Mouse (Mus musculus) midbrain, embryonic 13.5 days (tissue): ENCODE measurements around the gene Tex29. TPM values are rescaled to one million over a fixed set of nuclear protein-coding genes. Genes with fewer than 3 reads are reported as not detected.

Source experiments
- ATAC-seq: fragments of 200-750 bp; cut with Nextera tagmentation; 2 replicates; pipeline ENCODE4 v1.8.0; 2017; ENCODE audit warnings: mild to moderate bottlenecking, moderate TSS enrichment, moderate library complexity
- H3K27ac ChIP-seq: fragments of 300-500 bp; sonication (generic); 2 replicates; pipeline ENCODE4 v1.5.1; 2015; ENCODE audit warnings: inconsistent platforms, mild to moderate bottlenecking, moderate library complexity
- H3K27me3 ChIP-seq: fragments of 300-500 bp; sonication (generic); 2 replicates; pipeline ENCODE4 v1.6.1; 2015; ENCODE audit warnings: mild to moderate bottlenecking, inconsistent platforms
- H3K36me3 ChIP-seq: fragments of 300-500 bp; sonication (generic); 2 replicates; pipeline ENCODE4 v1.6.1; 2015; ENCODE audit warnings: mild to moderate bottlenecking, inconsistent platforms
- H3K4me1 ChIP-seq: fragments of 300-500 bp; sonication (generic); replicated peaks from 2 replicates; pipeline ENCODE4 v1.6.1; 2015; ENCODE audit warnings: inconsistent platforms
- H3K4me2 ChIP-seq: fragments of 300-500 bp; sonication (generic); replicated peaks from 2 replicates; pipeline ENCODE4 v1.6.1; 2015; ENCODE audit warnings: moderate library complexity, mild to moderate bottlenecking, inconsistent platforms
- H3K4me3 ChIP-seq: fragments of 300-500 bp; sonication (generic); replicated peaks from 2 replicates; pipeline ENCODE4 v1.5.1; 2015; ENCODE audit warnings: mild to moderate bottlenecking, inconsistent platforms
- H3K9ac ChIP-seq: fragments of 300-500 bp; sonication (generic); replicated peaks from 2 replicates; pipeline ENCODE4 v1.6.1; 2015; ENCODE audit warnings: mild to moderate bottlenecking, inconsistent platforms
- H3K9me3 ChIP-seq: fragments of 300-500 bp; sonication (generic); 2 replicates; pipeline ENCODE4 v1.6.1; 2016; ENCODE audit warnings: mild to moderate bottlenecking, inconsistent platforms
- WGBS: fragments of 180-500 bp; shearing (Covaris S2); methylation state at CpG from one replicate; pipeline ENCODE4 v1.1.7; 2015; 5-methylcytosine and 5-hydroxymethylcytosine counted together
- polyA plus RNA-seq: library from polyadenylated mRNA; unstranded; fragments of >200 nt; fragmentation: Nextera tagmentation; extraction: Ambion mirVana; gene quantifications from 2 replicates; pipeline ENCODE4 v1.2.1, GENCODE M21; 2015

Tex29 gene
- 0.34 and 0.40 TPM in 2 replicates for polyA plus RNA-seq

- no peak within 1 kb of the TSS for H3K4me2 ChIP-seq
- H3K4me1 ChIP-seq = peaks cover 32% of the 10 kb centered on the region
- no peak within 1 kb of the TSS for H3K27ac ChIP-seq
- no peaks in the 10 kb centered on the region for H3K9me3 ChIP-seq
- 87% methylated on average over 5 of the region's 5 CpGs for WGBS
- H3K4me3 ChIP-seq = no peak within 1 kb of the TSS
- peaks cover 16% of the 10 kb centered on the region for H3K36me3 ChIP-seq
- no peak within 1 kb of the TSS for H3K9ac ChIP-seq
- ATAC-seq = no peak
- H3K27me3 ChIP-seq = no peaks in the 10 kb centered on the region
These were observed at the start of gene Tex29 for GRCm38 (mm10) chr8:11840174-11840573. Tex29 (plus strand) TSS chr8:11840474.

- Histone ChIP-seq H3K4me1 (peaks cover 14% of the 10 kb centered on the region; the same call in 1 of the 2 replicates), H3K27me3 (no peaks in the 10 kb centered on the region), H3K4me3 (no peak overlapping the region), H3K9me3 (no peaks in the 10 kb centered on the region), H3K27ac (no peak overlapping the region), H3K4me2 (no peak overlapping the region), H3K9ac (no peak overlapping the region), H3K36me3 (peaks cover 57% of the 10 kb centered on the region)
- no peak for ATAC-seq
These were observed 45.3 kb upstream of the Tex29 start for GRCm38 (mm10) chr8:11794956-11795355.

DNA sequence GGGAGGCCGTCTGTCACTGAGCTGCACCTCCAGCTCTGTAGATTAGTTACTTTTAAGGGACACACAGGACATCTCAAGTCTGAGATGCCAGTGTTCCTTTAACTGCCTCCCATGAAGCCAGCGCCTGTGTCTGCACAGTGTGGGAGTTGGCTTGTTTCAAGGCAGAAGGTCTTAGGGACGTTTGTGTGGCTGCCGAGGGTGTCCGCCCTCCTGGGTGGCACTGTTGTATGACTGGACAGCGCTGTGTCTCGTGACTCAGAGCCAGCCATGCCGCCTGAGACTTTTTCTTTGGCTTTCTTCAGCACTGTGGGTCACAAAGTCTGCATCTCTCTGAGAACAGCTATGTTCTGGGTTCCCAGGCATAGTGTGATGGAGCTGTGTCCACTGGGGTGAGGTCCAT lies 43.1 kb upstream of the Tex29 start:
- H3K9ac ChIP-seq = no peak overlapping the region
- H3K36me3 ChIP-seq = peaks cover 52% of the 10 kb centered on the region
- no peaks in the 10 kb centered on the region for H3K27me3 ChIP-seq
- peak overlapping the region; percentile 31; the same call in 1 of the 2 replicates for H3K27ac ChIP-seq
- ATAC-seq = no peak
- 90% methylated on average over 8 of the region's 8 CpGs for WGBS
- no peak overlapping the region for H3K4me3 ChIP-seq
- no peak overlapping the region for H3K4me2 ChIP-seq
- peaks cover 14% of the 10 kb centered on the region; the same call in 1 of the 2 replicates for H3K4me1 ChIP-seq
- no peaks in the 10 kb centered on the region for H3K9me3 ChIP-seq

GRCm38 (mm10) chr8:11797729-11798479 lies 42.4 kb upstream of the Tex29 start:
- H3K36me3 ChIP-seq = peaks cover 51% of the 10 kb centered on the region
- peak overlapping the region; percentile 31 for H3K27ac ChIP-seq
- H3K4me1 ChIP-seq = peaks cover 14% of the 10 kb centered on the region; the same call in 1 of the 2 replicates
- peak; percentile 70; the same call in 1 of the 2 replicates for ATAC-seq
- H3K9ac ChIP-seq = no peak overlapping the region
- WGBS = 81% methylated on average over 14 of the region's 14 CpGs
- no peaks in the 10 kb centered on the region for H3K9me3 ChIP-seq
- H3K27me3 ChIP-seq = no peaks in the 10 kb centered on the region
- no peak overlapping the region for H3K4me2 ChIP-seq
- no peak overlapping the region for H3K4me3 ChIP-seq

GRCm38 (mm10) chr8:11798480-11798867 lies 41.8 kb upstream of the Tex29 start:
- no peaks in the 10 kb centered on the region for H3K27me3 ChIP-seq
- H3K27ac ChIP-seq = no peak overlapping the region
- peaks cover 52% of the 10 kb centered on the region for H3K36me3 ChIP-seq
- no peak overlapping the region for H3K4me3 ChIP-seq
- 92% methylated on average over 4 of the region's 4 CpGs for WGBS
- H3K4me2 ChIP-seq = no peak overlapping the region
- H3K9ac ChIP-seq = no peak overlapping the region
- H3K9me3 ChIP-seq = no peaks in the 10 kb centered on the region
- peaks cover 14% of the 10 kb centered on the region; the same call in 1 of the 2 replicates for H3K4me1 ChIP-seq
- ATAC-seq = 0 out of 2 replicates have a peak, but pooled peaks have one; percentile 34

- peaks cover 54% of the 10 kb centered on the region for H3K36me3 ChIP-seq
- 96% methylated on average over 3 of the region's 3 CpGs for WGBS
- H3K4me3 ChIP-seq = no peak overlapping the region
- peaks cover 14% of the 10 kb centered on the region; the same call in 1 of the 2 replicates for H3K4me1 ChIP-seq
- H3K27ac ChIP-seq = no peak overlapping the region
- H3K4me2 ChIP-seq = no peak overlapping the region
- no peaks in the 10 kb centered on the region for H3K9me3 ChIP-seq
- ATAC-seq = no peak
- no peaks in the 10 kb centered on the region for H3K27me3 ChIP-seq
- no peak overlapping the region for H3K9ac ChIP-seq
These were observed 41.2 kb upstream of the Tex29 start for GRCm38 (mm10) chr8:11799098-11799497.

GRCm38 (mm10) chr8:11800481-11800880 lies 39.8 kb upstream of the Tex29 start:
- no peak overlapping the region for H3K27ac ChIP-seq
- 94% methylated on average over 7 of the region's 7 CpGs for WGBS
- H3K27me3 ChIP-seq = no peaks in the 10 kb centered on the region
- H3K36me3 ChIP-seq = peaks cover 67% of the 10 kb centered on the region
- peaks cover 14% of the 10 kb centered on the region; the same call in 1 of the 2 replicates for H3K4me1 ChIP-seq
- no peak overlapping the region for H3K4me3 ChIP-seq
- H3K4me2 ChIP-seq = no peak overlapping the region
- H3K9me3 ChIP-seq = no peaks in the 10 kb centered on the region
- no peak for ATAC-seq
- H3K9ac ChIP-seq = no peak overlapping the region

DNA sequence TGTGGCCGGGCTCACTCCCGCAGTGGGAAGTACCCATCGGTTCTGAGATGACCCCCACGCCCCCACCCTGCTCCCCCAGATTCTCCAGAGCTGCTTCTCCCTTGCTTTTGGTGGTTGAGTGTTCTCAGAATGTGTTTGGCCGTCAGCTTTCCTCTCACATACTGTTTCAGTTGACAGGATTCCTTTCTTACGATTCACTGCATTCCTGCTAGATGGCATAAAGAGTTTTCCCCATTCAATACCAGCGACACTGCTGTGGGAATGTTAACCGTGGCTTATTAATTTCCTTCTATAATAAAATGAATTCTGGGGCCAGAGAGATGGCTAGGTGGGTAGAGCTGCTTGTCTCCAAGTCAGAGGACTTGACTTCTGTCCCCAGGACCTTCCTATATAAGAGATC lies 38.7 kb upstream of the Tex29 start:
- peaks cover 71% of the 10 kb centered on the region for H3K36me3 ChIP-seq
- no peak for ATAC-seq
- H3K9me3 ChIP-seq = no peaks in the 10 kb centered on the region
- 44% methylated on average over 8 of the region's 8 CpGs for WGBS
- H3K27ac ChIP-seq = 0 out of 2 replicates have a peak overlapping the region, but pooled peaks have one; percentile 25
- H3K4me1 ChIP-seq = peaks cover 14% of the 10 kb centered on the region; the same call in 1 of the 2 replicates
- H3K27me3 ChIP-seq = no peaks in the 10 kb centered on the region
- no peak overlapping the region for H3K4me3 ChIP-seq
- H3K4me2 ChIP-seq = no peak overlapping the region
- no peak overlapping the region for H3K9ac ChIP-seq

GRCm38 (mm10) chr8:11804914-11805313 lies 35.4 kb upstream of the Tex29 start:
- no peak overlapping the region for H3K27ac ChIP-seq
- no peak for ATAC-seq
- H3K4me1 ChIP-seq = no peaks in the 10 kb centered on the region
- 97% methylated on average over 4 of the region's 4 CpGs for WGBS
- H3K9me3 ChIP-seq = no peaks in the 10 kb centered on the region
- no peak overlapping the region for H3K4me3 ChIP-seq
- no peak overlapping the region for H3K9ac ChIP-seq
- H3K36me3 ChIP-seq = peaks cover 86% of the 10 kb centered on the region
- H3K4me2 ChIP-seq = no peak overlapping the region
- no peaks in the 10 kb centered on the region for H3K27me3 ChIP-seq

- 0 out of 2 replicates have a peak overlapping the region, but pooled peaks have one; percentile 25 for H3K27ac ChIP-seq
These were observed 34.0 kb upstream of the Tex29 start for GRCm38 (mm10) chr8:11806252-11806651.

DNA sequence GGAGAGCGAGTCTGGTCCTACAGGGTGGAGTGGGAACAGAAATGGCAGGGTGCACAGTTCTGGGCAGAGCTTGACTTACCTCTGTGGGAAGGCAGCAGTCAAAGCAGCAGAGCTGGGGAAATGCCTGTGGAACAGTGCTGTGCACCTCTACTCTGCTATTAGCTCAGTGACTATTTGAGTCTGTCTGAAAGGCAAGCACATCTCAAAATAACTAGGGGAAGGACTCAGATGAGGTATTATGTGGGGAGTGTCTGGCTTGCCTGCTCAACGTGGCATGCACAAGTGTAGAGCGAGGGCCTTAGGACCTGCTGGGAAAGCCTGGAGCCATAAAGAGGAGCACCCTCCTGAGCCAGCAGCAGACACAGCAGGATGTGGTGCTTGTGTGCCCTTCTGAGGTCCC lies 32.9 kb upstream of the Tex29 start:
- Histone ChIP-seq H3K36me3 (peaks cover 94% of the 10 kb centered on the region), H3K9me3 (no peaks in the 10 kb centered on the region), H3K4me3 (no peak overlapping the region), H3K4me2 (no peak overlapping the region), H3K4me1 (no peaks in the 10 kb centered on the region), H3K27me3 (no peaks in the 10 kb centered on the region), H3K27ac (no peak overlapping the region), H3K9ac (no peak overlapping the region)
- 87% methylated on average over 3 of the region's 3 CpGs for WGBS
- no peak for ATAC-seq

More at GRCm38 (mm10) chr8:11806252-11806651, 34.0 kb upstream of the Tex29 start:
- Histone ChIP-seq H3K36me3 (peaks cover 91% of the 10 kb centered on the region), H3K9ac (no peak overlapping the region; the same call in 1 of the 2 replicates), H3K4me3 (no peak overlapping the region), H3K27me3 (no peaks in the 10 kb centered on the region), H3K4me2 (no peak overlapping the region), H3K9me3 (no peaks in the 10 kb centered on the region), H3K4me1 (no peaks in the 10 kb centered on the region)
- no peak for ATAC-seq
- 88% methylated on average over 6 of the region's 6 CpGs for WGBS

DNA sequence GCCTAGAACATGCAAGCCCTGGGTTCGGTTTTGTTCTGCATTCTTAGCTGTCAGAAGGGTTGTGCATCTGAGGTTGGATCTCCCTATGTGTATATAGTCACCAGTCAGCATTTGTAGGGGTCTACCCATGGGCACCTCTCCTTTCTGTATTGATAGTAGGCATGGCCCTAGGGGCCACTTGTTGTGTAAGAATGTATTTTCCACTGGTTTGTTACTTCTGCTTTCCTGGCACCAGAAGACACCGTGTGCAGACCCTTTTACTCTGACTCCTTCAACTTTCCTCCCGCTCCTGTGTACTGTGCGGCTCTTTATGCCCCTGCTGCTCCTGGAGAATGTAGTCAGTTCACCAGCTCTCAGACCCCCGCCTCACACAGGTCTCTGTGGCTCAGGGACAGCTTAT lies 32.2 kb upstream of the Tex29 start:
- H3K36me3 ChIP-seq = peaks cover 94% of the 10 kb centered on the region
- whole genome bisulfite sequencing = 90% methylated on average over 5 of the region's 5 CpGs

More for the DNA sequence above, 32.2 kb upstream of the Tex29 start:
- no peak overlapping the region for H3K4me3 ChIP-seq
- no peak overlapping the region for H3K9ac ChIP-seq
- H3K9me3 ChIP-seq = no peaks in the 10 kb centered on the region
- no peak for ATAC-seq
- H3K27ac ChIP-seq = no peak overlapping the region
- no peaks in the 10 kb centered on the region for H3K27me3 ChIP-seq
- H3K4me2 ChIP-seq = no peak overlapping the region
- no peaks in the 10 kb centered on the region for H3K4me1 ChIP-seq
